ENCODE assay signal across 7 mouse cellular contexts in genomic region chr9:85410643-85411296, GRCm38 (mm10).
DNase-seq lines count a peak whose midpoint lies in the region; ATAC-seq and TF ChIP-seq lines count a peak whose summit lies in the region.

No protein-coding gene starts in this region.

- peak; percentile 75 for TF ChIP-seq EP300 in liver, postnatal 0 days (IDR thresholded peaks at IDR 0.05; ENCODE audit: low read depth)

- H3K4me2 ChIP-seq in midbrain, embryonic 14.5 days (ENCODE audit: low read length) = no peak overlapping the region
- 0 out of 2 replicates have a peak overlapping the region, but pooled peaks have one; percentile 28 for H3K4me2 ChIP-seq in liver, postnatal 0 days (ENCODE audit: low read depth, low read length)

- DNase-seq in midbrain, embryonic 14.5 days = peak; percentile 70
- no peak for DNase-seq in midbrain, embryonic 10.5 days (ENCODE audit: low spot score)
- peak; percentile 55 to 63 for DNase-seq in adrenal gland, postnatal 36 days
- DNase-seq in heart, embryonic 10.5 days (ENCODE audit: low spot score) = peak; percentile 83
- DNase-seq in layer of hippocampus, adult 11-12 months (ENCODE audit: low spot score) = peak; percentile 68
- peak; percentile 30 for DNase-seq in liver, postnatal 0 days
- DNase-seq in right cerebral cortex, postnatal 4 days = peak; percentile 60

- no peak for TF ChIP-seq CTCF in liver, postnatal 0 days (IDR thresholded peaks at IDR 0.05; ENCODE audit: low read depth)

- ATAC-seq in midbrain, embryonic 14.5 days (ENCODE audit: low FRiP score, low TSS enrichment) = no peak
- ATAC-seq in liver, postnatal 0 days = peak; percentile 66

- no peak overlapping the region for H3K27ac ChIP-seq in midbrain, embryonic 14.5 days (replicated peaks; ENCODE audit: low read depth, low read length)
- H3K27ac ChIP-seq in midbrain, embryonic 10.5 days (replicated peaks) = no peak overlapping the region
- H3K27ac ChIP-seq in heart, embryonic 10.5 days = peak overlapping the region; percentile 31; the same call in 1 of the 2 replicates
- no peak overlapping the region for H3K27ac ChIP-seq in liver, postnatal 0 days (ENCODE audit: low read depth)

- H3K4me3 ChIP-seq in midbrain, embryonic 14.5 days (replicated peaks; ENCODE audit: low read depth, low read length) = no peak overlapping the region
- no peak overlapping the region for H3K4me3 ChIP-seq in midbrain, embryonic 10.5 days
- H3K4me3 ChIP-seq in heart, embryonic 10.5 days = no peak overlapping the region
- H3K4me3 ChIP-seq in liver, postnatal 0 days (ENCODE audit: low read depth, low read length) = no peak overlapping the region

- H3K4me1 ChIP-seq in midbrain, embryonic 14.5 days (ENCODE audit: control insufficient read depth, insufficient read depth, low read length) = no peaks in the 10 kb centered on the region
- no peaks in the 10 kb centered on the region for H3K4me1 ChIP-seq in midbrain, embryonic 10.5 days
- H3K4me1 ChIP-seq in heart, embryonic 10.5 days = peaks cover 16% of the 10 kb centered on the region
- no peaks in the 10 kb centered on the region; the same call in 1 of the 2 replicates for H3K4me1 ChIP-seq in liver, postnatal 0 days (ENCODE audit: insufficient read depth)

- 60% methylated on average over 11 of the region's 11 CpGs for WGBS in midbrain, embryonic 14.5 days
- WGBS in midbrain, embryonic 10.5 days = 70% methylated on average over 11 of the region's 11 CpGs
- WGBS in heart, embryonic 10.5 days = 25% methylated on average over 11 of the region's 11 CpGs
- 19% methylated on average over 11 of the region's 11 CpGs for WGBS in liver, postnatal 0 days (ENCODE audit: insufficient replicate concordance)

- H3K36me3 ChIP-seq in midbrain, embryonic 14.5 days (ENCODE audit: control insufficient read depth, insufficient read depth, low read length) = no peaks in the 10 kb centered on the region
- no peaks in the 10 kb centered on the region for H3K36me3 ChIP-seq in midbrain, embryonic 10.5 days
- no peaks in the 10 kb centered on the region for H3K36me3 ChIP-seq in heart, embryonic 10.5 days
- no peaks in the 10 kb centered on the region for H3K36me3 ChIP-seq in liver, postnatal 0 days (replicated peaks; ENCODE audit: insufficient read depth, low read length)

- no peaks in the 10 kb centered on the region for H3K27me3 ChIP-seq in midbrain, embryonic 14.5 days (ENCODE audit: control insufficient read depth, insufficient read depth, low read length)
- no peaks in the 10 kb centered on the region for H3K27me3 ChIP-seq in midbrain, embryonic 10.5 days (ENCODE audit: low read depth, poor library complexity, severe bottlenecking)
- no peaks in the 10 kb centered on the region for H3K27me3 ChIP-seq in heart, embryonic 10.5 days (ENCODE audit: insufficient read depth, poor library complexity, severe bottlenecking)
- no peaks in the 10 kb centered on the region for H3K27me3 ChIP-seq in liver, postnatal 0 days (ENCODE audit: insufficient read depth, low read length)

- no peak overlapping the region for H3K9ac ChIP-seq in midbrain, embryonic 14.5 days (replicated peaks; ENCODE audit: low read length)
- H3K9ac ChIP-seq in liver, postnatal 0 days (replicated peaks) = no peak overlapping the region

- no peaks in the 10 kb centered on the region for H3K9me3 ChIP-seq in midbrain, embryonic 14.5 days (ENCODE audit: control insufficient read depth, low read length)
- no peaks in the 10 kb centered on the region for H3K9me3 ChIP-seq in midbrain, embryonic 10.5 days (replicated peaks)
- no peaks in the 10 kb centered on the region for H3K9me3 ChIP-seq in heart, embryonic 10.5 days
- H3K9me3 ChIP-seq in liver, postnatal 0 days (ENCODE audit: low read length) = no peaks in the 10 kb centered on the region
